Mouse (Mus musculus): ENCODE data around the gene Prpsap1. TPM values are rescaled to one million over a fixed set of nuclear protein-coding genes. Genes with fewer than 3 reads are reported as not detected.
"Not testable (repeated sequence)": the region's sequence is repeated elsewhere in the genome, so short reads cannot be mapped to it uniquely, and the experiment has no call there.

Prpsap1 gene
- total RNA-seq, 2 experiments from 2014 or later, result 95.7 to 103 TPM

- DNase-seq (ENCODE audit: low spot score in 2 of 2), result no peak
Measured at GRCm38 (mm10) chr11:116488693-116489375, 5.2 kb downstream of the Prpsap1 start.

- DNase-seq (ENCODE audit: low spot score in 2 of 2), result no peak
Measured at GRCm38 (mm10) chr11:116488207-116488606, 5.8 kb downstream of the Prpsap1 start.

GRCm38 (mm10) chr11:116484261-116484660, 9.7 kb downstream of the Prpsap1 start:
- no peak for DNase-seq (ENCODE audit: low spot score in 2 of 2)

- no peak for DNase-seq (ENCODE audit: low spot score in 2 of 2)
Measured at GRCm38 (mm10) chr11:116481776-116482175, 12.2 kb downstream of the Prpsap1 start.

GRCm38 (mm10) chr11:116480975-116481374, 13.0 kb downstream of the Prpsap1 start:
- DNase-seq (ENCODE audit: low spot score in 2 of 2), result no peak

GRCm38 (mm10) chr11:116479832-116480231, 14.2 kb downstream of the Prpsap1 start:
- DNase-seq (ENCODE audit: low spot score in 2 of 2), result no peak

GRCm38 (mm10) chr11:116478978-116479377, 15.0 kb downstream of the Prpsap1 start:
- no peak for DNase-seq (ENCODE audit: low spot score in 2 of 2)

GRCm38 (mm10) chr11:116477160-116477759, 16.7 kb downstream of the Prpsap1 start:
- no peak for DNase-seq (ENCODE audit: low spot score in 2 of 2)

- no peak for DNase-seq (ENCODE audit: low spot score in 2 of 2)
Measured at GRCm38 (mm10) chr11:116476696-116477095, 17.3 kb downstream of the Prpsap1 start.

- no peak for DNase-seq (ENCODE audit: low spot score in 2 of 2)
Measured at GRCm38 (mm10) chr11:116476041-116476440, 18.0 kb downstream of the Prpsap1 start.

- no peak for DNase-seq (ENCODE audit: low spot score in 2 of 2)
Measured at GRCm38 (mm10) chr11:116472275-116472674, 21.7 kb downstream of the Prpsap1 start.

GRCm38 (mm10) chr11:116470896-116471295, 23.1 kb downstream of the Prpsap1 start:
- no peak for DNase-seq (ENCODE audit: low spot score in 2 of 2)

GRCm38 (mm10) chr11:116470249-116470648, 23.8 kb downstream of the Prpsap1 start:
- DNase-seq (ENCODE audit: low spot score in 2 of 2), result no peak

- not testable (repeated sequence) for DNase-seq (ENCODE audit: low spot score in 2 of 2)
Measured at GRCm38 (mm10) chr11:116468338-116468737, 25.7 kb downstream of the Prpsap1 start.

GRCm38 (mm10) chr11:116466141-116466540, 27.9 kb downstream of the Prpsap1 start, which contains the start of gene Qrich2:
Qrich2 (minus strand) TSS chr11:116466241.
- no peak for DNase-seq (ENCODE audit: low spot score in 2 of 2)

GRCm38 (mm10) chr11:116463833-116464232, 30.2 kb downstream of the Prpsap1 start:
- peak; percentile 69 to 75 for DNase-seq (ENCODE audit: low spot score in 2 of 2)

- no peak for DNase-seq (ENCODE audit: low spot score in 2 of 2)
Measured at GRCm38 (mm10) chr11:116463338-116463737, 30.7 kb downstream of the Prpsap1 start.

GRCm38 (mm10) chr11:116459786-116460185, 34.2 kb downstream of the Prpsap1 start:
- DNase-seq (ENCODE audit: low spot score in 2 of 2), result no peak

- DNase-seq (ENCODE audit: low spot score in 2 of 2), result no peak
Measured at GRCm38 (mm10) chr11:116456234-116456633, 37.8 kb downstream of the Prpsap1 start.

GRCm38 (mm10) chr11:116453889-116454288, 40.1 kb downstream of the Prpsap1 start:
- DNase-seq (ENCODE audit: low spot score in 2 of 2), result no peak

- DNase-seq (ENCODE audit: low spot score in 2 of 2), result no peak
Measured at GRCm38 (mm10) chr11:116449341-116449740, 44.7 kb downstream of the Prpsap1 start.

GRCm38 (mm10) chr11:116447822-116448221, 46.2 kb downstream of the Prpsap1 start:
- no peak for DNase-seq (ENCODE audit: low spot score in 2 of 2)

Data from adrenal gland, postnatal 4 days (tissue).